Mouse (Mus musculus) central nervous system, embryonic 11.5 days (tissue): Measurements from ENCODE around the gene Itgb1. TPM values are rescaled to one million over a fixed set of nuclear protein-coding genes. Genes with fewer than 3 reads are reported as not detected.

Experiments
- polyA plus RNA-seq: library from polyadenylated mRNA; depleted of rRNA; stranded (reverse); fragments of >200 nt; gene quantifications from 2 replicates; pipeline ENCODE4 v1.2.3, GENCODE M21; 2012; rRNA removed

Itgb1 gene
- polyA plus RNA-seq, result 135 and 142 TPM in 2 replicates

GRCm38 (mm10) chr8:128685507-128686428 is at the start of gene Itgb1:
Gene Itgb1, plus strand, starts transcription at chr8:128685654.

Other genes with a start within 250 kb of the Itgb1 start
- gene Gm3952, start 113.0 kb downstream of the Itgb1 start, polyA plus RNA-seq, result not detected in 2 replicates